Mouse (Mus musculus): ENCODE results near the gene Wdr5. TPM values are rescaled to one million over a fixed set of nuclear protein-coding genes. Genes with fewer than 3 reads are reported as not detected.

The Wdr5 gene
- polyA plus RNA-seq, 1 experiment from 2014 or later: 58.3 TPM

DNA sequence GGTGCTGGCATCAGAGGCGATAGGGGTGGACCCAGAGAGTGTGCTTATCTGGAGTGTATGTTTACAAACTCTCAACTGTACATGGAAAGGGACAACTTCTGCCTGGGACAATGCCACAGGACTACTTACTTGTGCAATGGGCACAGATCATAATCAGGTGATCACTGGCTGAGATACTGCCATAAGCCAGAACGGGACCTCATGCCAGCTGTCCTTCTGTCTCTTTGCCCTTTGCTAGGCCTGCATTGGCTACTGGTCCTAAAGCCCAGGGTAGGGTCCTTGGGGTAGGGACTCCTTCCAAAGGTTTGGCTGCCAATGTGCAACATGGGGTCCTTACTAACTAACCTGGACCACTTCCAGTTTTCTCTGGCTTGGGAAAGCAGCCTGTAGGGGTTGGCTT lies 68.1 kb downstream of the Wdr5 start:
- no peak overlapping the region for H3K9ac ChIP-seq (ENCODE audit: low read length)
- H3K27me3 ChIP-seq (replicated peaks; ENCODE audit: control insufficient read depth, insufficient read depth, low read length): no peaks in the 10 kb centered on the region
- H3K4me1 ChIP-seq (replicated peaks; ENCODE audit: control insufficient read depth, insufficient read depth, low read length): no peaks in the 10 kb centered on the region
- H3K4me3 ChIP-seq (ENCODE audit: low read depth, low read length): no peak overlapping the region
- ATAC-seq (replicated peaks; ENCODE audit: low FRiP score, low TSS enrichment, low read depth) (no peak), DNase-seq (ENCODE audit: low spot score) (no peak)
- H3K36me3 ChIP-seq (ENCODE audit: control insufficient read depth, insufficient read depth, low read length): no peaks in the 10 kb centered on the region
- H3K4me2 ChIP-seq (ENCODE audit: low read length): no peak overlapping the region
- H3K27ac ChIP-seq (ENCODE audit: low read depth): no peak overlapping the region
- no peaks in the 10 kb centered on the region for H3K9me3 ChIP-seq (ENCODE audit: control insufficient read depth, low read length)
- 100% methylated on average over 2 of the region's 2 CpGs for WGBS

DNA sequence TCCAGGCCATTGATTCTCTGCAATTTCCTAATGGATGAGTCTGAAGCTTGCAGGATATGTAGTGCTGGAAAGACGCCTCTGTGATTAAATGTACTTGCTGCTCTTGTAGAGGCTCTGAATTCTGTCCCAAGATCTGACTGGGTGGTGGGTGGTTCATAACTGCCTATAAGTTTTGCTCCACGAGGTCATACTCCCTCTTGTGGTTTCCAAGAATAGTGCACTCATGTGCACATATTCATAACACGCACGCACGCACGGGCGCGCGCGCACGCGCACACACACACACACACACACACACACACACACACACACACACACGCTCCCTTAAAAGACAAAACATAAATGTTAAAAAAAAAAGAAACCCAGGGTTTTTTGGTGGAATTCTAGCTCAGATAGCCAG lies 69.6 kb downstream of the Wdr5 start:
- Histone ChIP-seq H3K4me1 (replicated peaks; ENCODE audit: control insufficient read depth, insufficient read depth, low read length) (no peaks in the 10 kb centered on the region), H3K4me3 (ENCODE audit: low read depth, low read length) (no peak overlapping the region), H3K36me3 (ENCODE audit: control insufficient read depth, insufficient read depth, low read length) (no peaks in the 10 kb centered on the region), H3K27ac (ENCODE audit: low read depth) (no peak overlapping the region), H3K9ac (ENCODE audit: low read length) (no peak overlapping the region), H3K9me3 (ENCODE audit: control insufficient read depth, low read length) (no peaks in the 10 kb centered on the region), H3K27me3 (replicated peaks; ENCODE audit: control insufficient read depth, insufficient read depth, low read length) (no peaks in the 10 kb centered on the region), H3K4me2 (ENCODE audit: low read length) (no peak overlapping the region)
- ATAC-seq (replicated peaks; ENCODE audit: low FRiP score, low TSS enrichment, low read depth) (no peak), DNase-seq (ENCODE audit: low spot score) (no peak)
- 92% methylated on average over 13 of the region's 13 CpGs for WGBS

Other genes with a start within 250 kb of the Wdr5 start
- gene Vav2, start 88.1 kb upstream of the Wdr5 start, polyA plus RNA-seq (2014; fragmentation: Nextera tagmentation; extraction: Ambion mirVana): 7.2 and 7.5 TPM in 2 replicates
- 7.7 and 9.0 TPM in 2 replicates for gene Brd3os, start 72.8 kb upstream of the Wdr5 start, polyA plus RNA-seq (2014; fragmentation: Nextera tagmentation; extraction: Ambion mirVana)
- gene Brd3, start 7.5 kb upstream of the Wdr5 start, polyA plus RNA-seq (2014; fragmentation: Nextera tagmentation; extraction: Ambion mirVana): 122 and 138 TPM in 2 replicates
- 8.3 and 9.2 TPM in 2 replicates for gene Rxra, start 161.3 kb downstream of the Wdr5 start, polyA plus RNA-seq (2014; fragmentation: Nextera tagmentation; extraction: Ambion mirVana)

Measured in intestine, embryonic 14.5 days (tissue).